Mouse (Mus musculus) cerebral cortex, adult 2 months (tissue): ENCODE measurements around the gene Cox8b.

ENCODE experiments used
- WGBS: fragments of 180-500 bp; shearing (Covaris S2); methylation state at CpG from one replicate; pipeline ENCODE4 v1.1.7; 2018; 5-methylcytosine and 5-hydroxymethylcytosine counted together

Cox8b gene

DNA sequence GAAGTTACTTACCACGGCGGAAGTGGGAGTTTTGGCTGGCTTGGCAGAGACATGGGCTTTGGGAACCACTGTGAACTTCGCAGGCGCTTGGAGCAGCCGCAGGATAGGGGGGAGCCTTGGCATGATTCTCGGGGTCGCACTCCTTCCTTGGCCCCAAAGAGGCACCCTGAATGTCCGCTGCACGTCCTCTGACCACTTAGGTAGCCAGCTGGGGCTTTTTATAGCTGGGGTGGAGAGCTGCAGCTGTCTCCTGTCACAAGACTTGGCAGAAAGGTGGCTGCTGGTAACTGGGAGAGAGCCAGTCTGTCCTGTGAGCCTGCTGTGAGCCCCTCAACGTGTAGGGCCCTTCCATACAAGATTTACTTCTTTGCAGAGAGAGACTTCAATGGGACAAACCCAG is at the start of gene Cox8b:
Gene Cox8b (minus strand): TSS at position 227 of the 400 bp plus-strand sequence.
- 57% methylated on average over 10 of the region's 10 CpGs for WGBS

DNA sequence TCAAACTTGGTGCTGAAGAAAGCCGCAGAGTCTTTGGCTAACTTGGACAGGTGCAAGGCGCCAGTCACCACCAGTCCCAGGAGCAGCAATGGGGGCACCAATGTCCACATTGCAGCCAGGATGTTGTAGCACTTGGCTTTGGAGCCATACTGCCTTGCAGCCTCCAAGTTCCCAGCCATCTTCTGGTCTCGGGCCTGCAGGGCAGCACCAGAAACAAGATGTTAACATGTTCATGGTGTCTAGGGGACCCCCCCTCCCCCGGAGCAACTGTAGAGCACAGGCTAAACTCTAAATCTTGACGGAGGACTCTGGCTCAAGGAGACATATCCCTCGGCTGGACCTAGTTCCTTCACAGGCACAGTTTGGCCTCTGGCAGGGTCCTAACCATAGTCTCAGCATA is 49.0 kb upstream of the Cox8b start:
- WGBS: 89% methylated on average over 6 of the region's 6 CpGs

DNA sequence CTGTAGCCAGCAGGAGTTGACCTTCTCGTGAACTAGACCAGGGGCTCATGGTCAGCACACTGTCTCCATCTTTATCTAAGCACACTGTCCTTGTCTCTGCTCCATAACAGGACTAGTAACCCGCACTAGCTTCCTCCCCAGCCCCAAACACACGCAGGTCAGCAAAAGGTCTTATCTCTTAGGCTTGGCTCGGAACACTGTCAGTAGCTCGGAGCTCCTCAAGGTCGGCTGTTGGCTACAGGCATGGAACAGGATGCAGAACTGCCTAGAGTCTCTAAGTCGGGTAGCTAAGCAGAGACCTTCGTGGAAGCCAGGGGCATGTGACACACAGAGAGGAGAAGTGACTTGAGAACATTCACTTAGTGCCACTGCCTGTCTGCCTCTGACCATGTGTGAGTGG is 47.9 kb upstream of the Cox8b start:
- WGBS: 91% methylated on average over 8 of the region's 8 CpGs

DNA sequence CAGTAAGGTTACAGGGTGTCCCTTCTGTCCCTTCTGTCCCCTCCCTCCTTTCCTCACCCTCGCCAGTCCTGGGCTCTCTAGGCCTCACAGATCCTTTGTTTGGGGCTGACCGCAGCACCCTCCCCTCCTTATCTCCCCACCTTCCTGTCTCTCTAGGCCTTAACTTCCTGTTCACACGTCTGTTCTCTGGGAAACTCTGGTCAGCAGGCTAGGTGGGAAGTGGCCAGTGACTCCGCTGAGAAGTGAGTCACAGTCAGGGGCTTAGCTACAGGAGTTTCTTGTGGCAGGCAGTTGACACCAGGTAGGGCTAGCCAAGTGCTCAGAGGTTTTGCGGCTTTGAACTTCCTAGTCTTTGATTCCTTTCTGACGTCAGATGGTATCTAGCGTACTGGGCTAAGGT is 46.7 kb upstream of the Cox8b start:
- WGBS: 80% methylated on average over 7 of the region's 7 CpGs

DNA sequence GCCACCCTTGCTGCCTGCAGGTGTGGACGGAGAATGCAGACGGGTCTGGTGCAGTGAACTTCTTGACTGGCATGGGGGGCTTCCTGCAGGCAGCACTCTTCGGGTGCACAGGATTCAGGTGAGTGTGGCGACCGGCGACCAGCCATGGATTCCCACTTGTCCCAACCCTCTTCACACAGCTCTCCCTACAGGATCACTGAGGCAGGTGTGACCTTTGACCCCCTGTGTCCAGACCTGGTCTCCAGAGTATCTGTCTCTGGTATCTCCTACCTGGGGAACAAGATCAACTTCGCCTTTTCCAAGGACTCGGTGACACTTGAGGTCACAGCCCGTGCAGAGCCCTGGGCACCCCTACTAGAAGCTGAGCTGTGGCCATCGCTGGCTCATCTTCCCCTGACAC is 46.1 kb upstream of the Cox8b start:
- WGBS: 94% methylated on average over 10 of the region's 10 CpGs

DNA sequence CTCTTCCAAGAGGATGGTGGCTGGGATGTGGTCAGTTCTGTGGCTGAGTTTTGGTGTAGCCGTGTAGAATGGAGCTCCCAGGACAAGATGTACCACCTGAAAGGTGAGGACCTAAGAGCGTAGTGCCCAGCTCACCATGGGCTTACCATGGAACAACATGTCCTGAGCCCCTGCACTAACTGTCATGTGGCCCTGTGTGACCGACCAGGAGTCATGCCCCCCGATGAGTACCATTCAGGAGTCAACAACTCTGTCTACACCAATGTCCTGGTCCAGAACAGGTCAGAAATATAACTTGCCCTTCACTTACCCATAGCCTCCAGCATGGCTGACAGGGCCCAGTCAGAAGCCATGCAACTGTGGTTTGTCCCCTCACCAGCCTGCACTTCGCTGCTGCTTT is 45.0 kb upstream of the Cox8b start:
- 98% methylated on average over 5 of the region's 5 CpGs for WGBS

DNA sequence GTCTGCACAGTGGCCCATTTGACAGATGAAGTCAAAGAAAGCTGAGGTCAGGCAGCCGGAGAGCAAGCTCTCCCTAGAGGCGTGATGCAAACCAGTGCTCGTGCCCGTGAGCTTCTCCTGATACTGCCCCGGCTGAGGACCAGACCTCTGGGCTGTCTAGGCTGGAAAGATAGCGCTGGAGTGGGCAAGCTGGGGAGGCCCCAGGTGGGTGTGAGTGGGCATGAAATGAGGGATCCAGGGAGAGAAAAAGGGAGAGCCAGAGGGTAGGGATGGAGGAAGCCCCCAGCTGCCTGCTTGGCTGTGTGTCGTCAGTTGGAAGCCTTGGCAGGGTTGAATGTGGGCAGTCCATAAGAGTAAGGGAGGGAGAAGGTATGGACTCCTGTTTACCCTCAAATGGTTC is 44.0 kb upstream of the Cox8b start:
- 96% methylated on average over 7 of the region's 7 CpGs for WGBS

DNA sequence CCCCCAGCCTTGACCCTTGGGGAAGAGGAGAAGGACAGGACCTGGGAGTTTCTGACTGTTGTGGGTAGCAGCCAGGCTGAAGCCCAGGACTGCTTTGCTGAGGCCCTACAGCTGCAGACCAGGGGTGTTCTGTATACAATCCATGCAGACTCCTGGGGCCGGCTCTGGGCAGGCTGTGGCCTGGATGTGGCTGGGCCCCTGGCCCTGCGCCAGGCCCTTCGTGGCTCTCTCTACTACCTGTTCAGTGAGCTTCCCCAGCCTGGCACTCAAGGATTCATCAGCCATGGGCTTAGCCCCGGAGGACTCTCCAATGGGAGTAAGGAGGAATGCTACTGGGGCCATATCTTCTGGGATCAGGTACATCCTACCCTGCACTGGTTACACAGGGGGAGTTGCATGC is 43.1 kb upstream of the Cox8b start:
- WGBS: 86% methylated on average over 4 of the region's 4 CpGs

DNA sequence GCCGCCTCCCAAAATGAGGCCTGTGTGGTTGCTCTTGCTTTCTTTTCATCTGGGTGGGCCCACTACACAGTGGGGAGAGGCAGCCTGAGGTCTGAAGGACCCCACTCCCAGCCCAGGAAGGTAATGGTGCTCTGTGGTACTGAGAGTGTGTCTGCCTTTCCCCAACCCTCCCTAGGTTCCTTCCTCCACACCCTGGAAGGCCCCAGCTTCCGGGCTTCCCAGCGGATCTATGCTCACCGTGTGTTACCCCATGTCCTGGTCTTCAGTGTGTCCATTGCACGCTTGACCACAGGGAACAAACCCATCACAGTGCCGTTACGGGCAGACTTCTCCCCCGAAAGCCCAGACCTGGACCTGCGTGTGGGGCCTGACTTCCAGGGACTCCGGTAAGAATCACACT is 42.6 kb upstream of the Cox8b start:
- WGBS: 90% methylated on average over 10 of the region's 10 CpGs

DNA sequence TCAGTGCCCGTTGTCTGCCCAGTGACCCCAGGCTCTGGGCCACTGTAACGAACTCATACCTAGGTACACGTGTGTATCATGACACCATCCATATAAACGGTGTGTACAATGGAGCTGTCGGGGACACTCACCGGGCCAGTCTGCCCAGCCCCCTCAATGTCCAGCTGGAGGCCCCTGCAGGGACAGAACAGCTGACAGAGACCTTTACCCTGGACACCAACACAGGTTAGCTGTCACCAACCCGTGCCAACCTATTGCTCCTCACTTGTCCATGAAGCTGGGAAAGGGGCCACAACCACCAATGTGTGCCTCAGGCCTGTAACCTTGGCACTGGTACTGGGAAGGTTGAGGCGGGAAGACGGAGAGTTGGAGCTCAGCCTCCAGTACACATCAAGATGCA is 42.1 kb upstream of the Cox8b start:
- WGBS: 69% methylated on average over 9 of the region's 9 CpGs

DNA sequence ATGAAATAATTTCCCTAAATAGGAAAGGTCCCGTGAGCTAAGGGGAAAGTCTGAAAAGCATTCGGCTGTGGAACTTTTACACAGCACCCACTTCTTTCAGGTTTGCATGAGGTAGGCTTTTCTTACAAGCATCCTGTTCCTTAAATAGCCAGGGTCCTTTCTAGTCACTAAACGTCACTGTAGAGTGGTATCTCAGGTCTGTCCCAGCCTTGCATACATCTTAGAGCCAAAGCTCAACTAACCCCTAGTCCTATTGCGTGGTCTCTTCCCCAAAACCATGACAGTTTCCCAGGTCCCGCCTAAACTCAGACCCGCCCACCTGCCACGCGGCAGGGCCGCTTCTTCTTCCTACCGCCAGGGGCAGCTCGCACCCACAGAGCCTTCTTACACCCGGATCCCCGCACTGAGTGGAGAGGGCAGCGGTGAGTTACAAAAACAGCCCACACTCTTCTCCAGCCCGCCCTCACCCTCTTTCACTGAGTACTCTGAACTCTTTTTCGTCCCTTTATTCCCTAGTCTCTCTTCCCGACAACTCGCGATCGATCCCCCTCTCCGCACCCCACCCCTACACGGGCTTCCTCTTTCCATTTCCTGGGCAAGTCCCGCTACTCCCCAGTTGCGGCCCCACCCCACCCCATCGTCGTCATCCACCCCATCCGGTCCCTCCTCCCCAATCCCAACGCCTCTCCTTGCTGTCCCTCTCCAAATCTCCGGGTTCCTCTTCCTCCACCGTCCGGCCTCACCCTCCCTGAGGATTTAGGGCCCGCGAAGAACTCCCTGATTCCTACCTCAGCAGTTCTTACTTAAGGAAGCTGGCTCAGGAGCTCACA is 41.2 kb upstream of the Cox8b start, which contains the start of gene Pgghg:
Gene Pgghg (plus strand): TSS at position 170 of the 830 bp plus-strand sequence.
- 2% methylated on average over 33 of the region's 33 CpGs for WGBS

DNA sequence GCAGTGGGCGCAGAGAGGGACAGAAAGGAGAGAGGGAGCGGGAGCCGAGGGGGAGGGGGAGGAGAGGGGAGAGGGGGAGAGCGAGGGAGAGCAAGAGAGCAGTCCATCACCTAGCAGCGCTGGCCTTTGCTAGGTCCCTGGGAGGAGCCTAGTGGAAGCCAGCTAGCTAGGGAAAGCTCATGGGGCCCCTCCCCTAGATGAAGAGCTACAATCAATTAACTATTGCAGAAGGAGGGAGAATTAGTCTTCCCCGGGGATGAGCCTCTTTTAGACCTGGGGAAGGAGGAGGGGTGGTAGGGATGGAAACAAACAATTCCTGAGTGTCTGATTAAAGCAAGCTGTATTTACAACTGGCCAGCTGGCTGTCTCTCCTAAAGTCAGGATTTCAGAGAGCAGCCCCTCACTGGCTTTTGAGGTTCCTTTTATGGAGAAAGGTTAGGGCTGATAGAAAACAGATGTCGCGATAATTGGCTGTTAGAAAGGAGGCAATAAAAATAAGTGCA is 39.5 kb upstream of the Cox8b start:
- WGBS: 34% methylated on average over 8 of the region's 8 CpGs

DNA sequence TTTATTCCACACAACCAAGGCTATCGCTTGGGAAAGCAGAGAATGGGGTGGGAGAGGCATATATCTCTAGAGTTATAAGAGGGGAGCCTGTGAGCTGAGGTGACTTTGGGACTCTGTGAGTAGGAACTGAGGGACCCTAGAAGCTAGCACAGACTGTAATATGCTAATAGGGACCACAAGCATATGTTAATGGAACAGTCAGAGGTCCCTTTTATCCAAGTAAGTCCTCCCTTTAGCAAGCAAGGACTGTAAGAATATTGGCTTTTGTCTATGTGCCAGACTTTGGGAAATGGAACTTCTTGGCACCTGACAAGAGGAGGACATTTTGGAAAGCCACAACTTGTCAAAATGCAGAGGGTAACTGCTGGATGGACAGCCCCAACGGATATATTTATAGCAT is 38.6 kb upstream of the Cox8b start:
- 48% methylated on average over 2 of the region's 2 CpGs for WGBS

DNA sequence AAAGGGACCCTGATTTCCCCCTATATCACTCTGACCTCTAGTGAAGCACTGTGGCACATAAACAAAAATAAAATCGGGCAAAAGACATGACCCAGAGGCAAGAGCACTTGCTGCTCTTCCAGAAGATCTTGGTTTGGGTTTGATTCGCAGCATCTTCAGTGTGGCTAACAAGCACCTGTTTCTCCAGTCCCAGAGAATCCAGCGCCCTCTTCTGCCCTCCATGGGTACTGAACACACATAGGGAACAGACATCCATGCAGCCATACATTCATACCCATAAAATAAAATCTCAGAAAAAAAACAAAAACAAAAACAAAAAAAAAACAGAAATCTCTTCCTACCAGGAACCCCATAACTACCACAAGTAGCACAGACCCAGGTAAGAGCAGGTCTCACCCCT is 38.2 kb upstream of the Cox8b start:
- 52% methylated on average over 3 of the region's 3 CpGs for WGBS

DNA sequence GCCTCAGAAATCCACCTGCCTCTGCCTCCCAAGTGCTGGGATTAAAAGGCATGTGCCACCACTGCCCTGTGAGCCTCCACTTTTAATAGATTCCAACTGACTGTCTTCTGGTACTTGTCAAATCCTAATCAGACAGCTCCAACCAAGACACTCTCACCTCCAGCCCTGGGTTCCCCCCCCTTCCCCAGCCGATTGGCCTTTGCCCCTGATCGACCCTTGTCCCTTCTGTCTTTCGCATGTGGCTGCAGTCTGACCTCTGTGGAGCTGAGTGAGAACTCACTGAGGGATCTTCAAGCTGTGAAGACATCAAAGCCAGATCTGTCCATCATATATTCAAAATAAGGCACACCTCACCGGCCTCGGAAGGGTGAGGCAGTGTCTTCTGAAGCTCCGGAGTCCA is 26.9 kb upstream of the Cox8b start:
- 92% methylated on average over 6 of the region's 6 CpGs for WGBS

DNA sequence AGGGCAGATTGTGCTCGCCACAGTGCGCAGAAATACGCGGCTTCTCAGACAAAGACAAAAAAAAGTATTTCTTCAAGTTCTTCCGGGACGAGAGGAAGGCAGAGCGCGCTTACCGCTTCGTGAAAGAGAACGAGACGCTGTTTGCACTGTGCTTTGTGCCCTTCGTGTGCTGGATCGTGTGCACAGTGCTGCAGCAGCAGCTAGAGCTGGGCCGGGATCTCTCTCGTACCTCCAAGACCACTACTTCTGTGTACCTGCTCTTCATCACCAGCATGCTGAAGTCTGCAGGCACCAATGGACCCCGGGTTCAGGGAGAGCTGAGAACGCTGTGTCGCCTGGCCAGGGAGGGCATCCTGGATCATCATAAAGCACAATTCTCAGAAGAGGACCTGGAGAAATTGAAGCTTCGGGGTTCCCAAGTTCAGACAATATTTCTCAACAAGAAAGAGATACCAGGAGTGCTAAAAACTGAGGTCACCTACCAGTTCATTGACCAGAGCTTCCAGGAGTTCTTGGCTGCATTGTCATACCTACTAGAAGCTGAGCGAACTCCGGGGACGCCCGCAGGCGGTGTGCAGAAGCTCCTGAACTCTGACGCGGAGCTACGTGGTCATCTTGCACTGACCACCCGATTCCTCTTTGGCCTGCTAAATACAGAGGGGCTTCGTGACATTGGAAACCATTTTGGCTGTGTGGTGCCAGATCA is 23.0 kb upstream of the Cox8b start:
- 19% methylated on average over 30 of the region's 30 CpGs for WGBS

DNA sequence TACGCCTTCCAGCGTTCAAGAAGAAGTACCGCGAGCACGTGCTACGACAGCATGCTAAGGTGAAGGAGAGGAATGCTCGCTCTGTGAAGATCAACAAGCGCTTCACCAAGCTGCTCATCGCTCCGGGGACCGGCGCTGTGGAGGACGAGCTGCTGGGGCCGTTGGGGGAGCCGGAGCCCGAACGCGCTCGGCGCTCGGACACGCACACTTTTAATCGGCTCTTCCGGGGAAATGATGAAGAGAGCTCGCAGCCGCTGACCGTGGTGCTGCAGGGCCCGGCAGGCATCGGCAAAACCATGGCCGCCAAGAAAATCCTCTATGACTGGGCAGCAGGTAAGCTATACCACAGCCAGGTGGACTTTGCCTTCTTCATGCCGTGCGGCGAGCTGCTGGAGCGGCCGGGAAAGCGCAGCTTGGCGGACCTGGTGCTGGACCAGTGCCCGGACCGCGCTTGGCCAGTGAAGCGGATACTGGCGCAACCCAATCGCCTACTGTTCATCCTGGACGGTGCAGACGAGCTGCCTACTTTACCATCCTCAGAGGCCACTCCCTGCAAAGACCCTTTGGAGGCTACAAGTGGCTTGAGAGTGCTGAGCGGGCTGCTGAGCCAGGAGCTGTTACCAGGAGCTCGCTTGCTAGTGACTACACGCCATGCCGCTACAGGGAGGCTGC is 22.3 kb upstream of the Cox8b start:
- under 1% methylated on average over 49 of the region's 49 CpGs for WGBS

DNA sequence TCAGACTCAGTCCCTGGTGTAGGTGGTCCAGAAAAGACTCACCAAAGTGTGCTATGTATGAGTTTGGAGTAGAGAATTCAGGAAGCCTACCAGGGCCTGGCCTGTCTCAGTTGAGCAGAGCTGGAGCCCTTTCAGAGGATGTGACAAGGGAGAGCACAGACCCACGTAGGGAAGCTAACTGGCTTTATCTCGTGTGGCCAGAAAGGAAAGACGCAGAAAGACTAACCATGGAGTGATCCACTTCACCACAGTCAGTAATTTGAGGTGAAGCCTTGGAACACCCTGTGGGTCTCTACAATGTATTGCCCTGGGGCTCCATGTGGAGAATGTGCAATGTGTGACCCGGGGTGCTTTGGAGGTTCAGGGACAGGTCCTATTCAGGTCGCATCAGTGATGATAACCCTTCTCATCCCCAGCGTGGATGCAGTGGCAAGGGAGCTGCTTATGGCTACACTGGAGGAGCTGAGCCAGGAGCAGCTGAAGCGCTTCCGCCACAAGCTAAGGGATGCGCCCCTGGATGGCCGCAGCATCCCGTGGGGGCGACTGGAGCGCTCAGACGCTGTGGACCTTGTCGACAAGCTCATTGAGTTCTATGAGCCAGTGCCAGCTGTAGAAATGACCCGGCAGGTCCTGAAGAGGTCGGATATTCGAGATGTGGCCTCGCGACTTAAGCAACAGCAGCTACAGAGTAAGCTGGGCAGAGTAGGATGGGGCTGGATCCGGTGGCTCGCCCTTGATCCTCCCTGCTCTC is 21.2 kb upstream of the Cox8b start:
- 53% methylated on average over 22 of the region's 22 CpGs for WGBS

DNA sequence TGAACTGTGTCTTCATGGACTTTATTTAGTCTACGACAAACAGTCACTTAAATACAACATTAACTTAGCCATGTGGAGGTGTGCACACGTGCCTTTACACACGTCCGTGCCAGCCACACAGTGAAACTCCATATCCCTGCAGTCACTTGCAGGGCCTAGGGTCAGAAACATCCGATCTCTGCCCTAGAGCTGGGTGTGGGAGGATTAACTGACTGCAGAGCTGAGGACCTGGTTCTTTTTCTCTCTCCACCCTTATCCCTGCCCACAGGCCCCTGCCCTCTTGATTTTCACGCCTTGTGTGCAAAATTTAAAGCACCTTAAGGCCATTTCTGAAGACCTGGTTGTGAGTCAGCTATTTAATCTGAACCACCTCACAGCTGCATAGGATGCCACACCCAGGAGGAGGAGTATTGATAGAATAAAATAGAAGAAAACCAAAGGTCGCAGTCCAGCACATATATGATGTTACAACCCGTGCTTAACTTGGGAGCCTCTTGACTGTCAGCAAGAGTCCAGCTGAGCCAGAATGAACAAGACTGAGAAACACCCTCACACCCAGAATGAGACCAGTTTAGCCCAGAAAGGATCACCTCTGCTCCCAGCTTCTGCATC is 20.3 kb upstream of the Cox8b start, which contains the start of gene Nlrp6:
Gene Nlrp6 (plus strand): TSS at position 485 of the 612 bp plus-strand sequence.
- 89% methylated on average over 8 of the region's 8 CpGs for WGBS

DNA sequence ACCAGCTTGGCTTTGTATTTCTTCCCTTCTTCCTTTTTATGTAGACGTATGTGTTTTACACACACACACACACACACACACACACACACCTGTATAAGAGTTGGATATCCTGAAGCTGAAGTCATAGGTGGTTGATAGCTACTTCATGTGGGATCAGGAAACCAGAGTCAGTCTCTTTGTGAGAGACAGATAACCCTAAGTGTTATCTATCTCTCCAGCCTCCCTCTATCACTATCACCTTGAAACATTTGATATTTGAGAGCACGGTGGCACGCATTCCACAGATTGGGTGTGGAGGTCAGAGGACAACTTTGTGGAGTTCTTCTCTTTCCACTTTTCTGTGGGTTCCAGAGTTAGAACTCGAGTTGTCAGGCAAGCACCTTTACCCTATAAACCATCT is 19.7 kb upstream of the Cox8b start:
- 80% methylated on average over 4 of the region's 4 CpGs for WGBS

DNA sequence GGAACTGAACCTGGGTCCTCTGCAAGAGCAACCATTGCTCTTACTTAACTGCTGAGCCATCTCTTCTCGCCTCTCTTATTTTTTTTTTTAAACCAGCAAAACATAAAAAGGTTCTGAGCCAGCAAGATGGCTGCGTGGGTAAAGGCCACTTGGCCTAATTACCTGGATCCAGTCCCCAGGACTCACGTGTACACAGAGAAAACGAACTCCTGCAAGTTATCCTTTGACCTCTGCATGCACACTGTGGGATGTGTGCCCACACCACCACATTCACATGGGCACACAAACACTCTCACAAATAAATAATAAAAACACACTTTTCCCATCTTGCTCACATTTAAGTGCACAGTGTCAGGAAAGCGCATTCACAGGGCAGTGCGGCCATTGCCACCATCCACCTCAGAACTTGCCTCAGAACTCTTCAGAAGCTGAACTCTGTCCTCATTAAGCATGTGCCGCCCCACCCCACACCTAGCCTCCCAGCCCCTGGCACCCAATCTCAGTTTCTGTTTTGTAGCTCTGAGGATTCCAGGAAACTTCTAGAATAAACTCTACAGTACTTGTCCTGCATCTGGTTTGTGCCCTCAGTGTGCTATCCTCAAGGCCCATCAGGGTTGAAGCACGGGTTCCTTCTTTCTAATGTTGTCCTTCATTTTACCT is 13.9 kb upstream of the Cox8b start:
- WGBS: 89% methylated on average over 8 of the region's 8 CpGs
